Mouse (Mus musculus): ENCODE measurements around the gene Cfap221. TPM values are rescaled to one million over a fixed set of nuclear protein-coding genes. Genes with fewer than 3 reads are reported as not detected.

Cfap221 gene
- total RNA-seq, 2 experiments from 2014 or later = not detected

DNA sequence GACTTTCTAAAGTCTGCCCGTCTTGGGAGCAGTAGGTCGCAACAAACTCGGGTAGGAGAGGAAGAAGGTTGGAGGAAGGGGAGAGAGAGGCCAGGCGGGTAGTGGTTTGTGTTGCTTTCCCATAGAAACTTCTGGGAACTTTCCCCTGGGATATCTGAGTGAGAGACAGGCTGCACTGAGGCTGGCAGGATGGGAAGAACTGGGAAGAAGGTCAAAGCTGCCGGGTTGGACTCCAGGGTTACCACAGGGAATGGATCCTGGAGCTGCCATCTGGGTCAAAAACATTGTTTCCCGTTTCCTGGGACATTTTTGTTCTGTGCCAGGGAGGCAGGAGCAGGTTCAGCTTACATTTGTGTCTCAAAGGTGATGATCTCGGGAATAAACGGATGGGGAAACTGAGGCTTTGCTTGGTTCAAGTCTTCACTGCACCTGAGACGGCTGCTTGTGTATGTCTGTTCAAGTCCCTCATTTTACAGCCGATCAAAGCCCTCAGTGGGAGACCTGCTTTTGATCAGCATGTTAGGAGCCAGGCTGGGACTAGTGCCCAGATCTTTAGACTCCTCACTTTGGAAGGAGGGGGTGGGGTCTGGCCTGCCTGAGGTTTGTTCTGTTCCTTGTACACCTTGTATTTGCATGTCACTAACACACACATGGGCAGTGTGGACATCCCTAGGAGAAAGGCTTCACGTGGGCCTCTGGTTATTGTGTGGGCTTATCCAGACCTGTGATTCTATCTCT lies 11.0 kb upstream of the Cfap221 start:
- no peak for DNase-seq (ENCODE audit: low spot score in 2 of 2)

DNA sequence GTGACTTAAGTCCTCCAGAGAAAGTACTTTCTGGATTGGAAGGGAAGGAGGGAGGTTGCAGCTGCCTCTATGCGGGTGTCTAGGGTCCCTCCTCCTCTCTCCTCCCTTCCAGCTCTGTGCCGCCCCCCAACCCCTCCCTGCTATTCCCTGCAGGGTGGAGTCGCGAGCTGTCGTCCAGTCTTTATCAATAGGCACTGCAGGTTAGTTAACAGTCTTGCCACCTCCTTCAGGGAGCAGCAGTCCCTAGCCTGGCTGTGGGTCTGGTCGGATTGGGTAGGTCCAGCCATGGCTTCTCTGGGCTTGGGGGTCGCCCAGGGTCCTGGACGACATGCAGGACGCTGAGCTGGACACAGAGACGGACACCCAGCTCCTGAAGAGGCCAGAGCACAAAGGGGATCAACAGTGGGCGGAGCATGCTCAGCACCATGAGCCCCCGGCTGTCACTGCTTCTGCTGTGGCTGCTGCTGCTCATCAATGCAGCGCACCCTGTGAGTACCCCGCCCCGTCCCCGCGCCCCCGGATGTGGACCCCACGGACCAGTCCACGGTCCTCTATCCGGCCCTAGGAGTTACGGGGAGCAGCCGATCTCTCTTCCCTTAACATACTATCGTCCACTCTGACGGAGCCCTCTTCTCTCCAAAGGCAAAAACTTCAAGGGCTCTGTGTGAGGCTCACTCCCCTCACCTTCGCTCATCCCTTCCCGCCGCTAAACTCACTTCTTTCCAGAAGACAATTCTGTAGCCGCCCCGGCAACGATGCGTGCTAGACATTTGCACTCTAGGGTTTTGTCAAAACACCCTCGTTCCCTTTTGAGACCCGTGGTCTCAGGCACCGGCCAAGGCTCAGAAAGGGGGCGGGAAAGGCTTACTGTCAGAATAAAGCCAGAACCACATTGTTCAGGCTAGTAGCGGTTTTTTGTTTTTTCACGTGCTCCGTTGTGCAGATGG lies 10.1 kb upstream of the Cfap221 start, which contains the start of gene Sctr:
Gene Sctr, plus strand, starts transcription at position 51 of the 947 bp plus-strand sequence.
- DNase-seq (ENCODE audit: low spot score in 2 of 2) = no peak

- no peak for DNase-seq (ENCODE audit: low spot score in 2 of 2)
These were observed 610 bp upstream of the Cfap221 start for GRCm38 (mm10) chr1:119997644-119998043.

DNA sequence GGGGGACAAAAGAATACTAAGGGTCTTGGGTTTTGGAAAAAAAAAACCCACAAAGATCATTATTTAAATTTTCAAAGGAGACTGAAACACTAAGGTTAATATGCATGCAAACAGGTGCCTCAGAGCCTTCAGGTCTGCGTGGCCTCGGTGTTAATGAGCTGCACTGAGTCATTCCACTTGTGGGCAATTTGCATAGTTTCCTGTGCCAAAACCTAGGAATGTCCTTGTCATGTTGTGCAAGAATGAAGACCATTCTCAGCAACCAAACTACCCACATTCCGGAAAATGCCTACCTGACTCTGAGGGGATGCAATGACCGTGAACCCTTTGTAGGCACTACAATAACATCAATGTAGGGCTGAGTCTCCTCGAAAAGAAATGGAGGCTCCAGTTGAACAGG lies 10.5 kb downstream of the Cfap221 start:
- DNase-seq (ENCODE audit: low spot score in 2 of 2) = no peak

GRCm38 (mm10) chr1:119975141-119975540 lies 21.9 kb downstream of the Cfap221 start:
- no peak for DNase-seq (ENCODE audit: low spot score in 2 of 2)

GRCm38 (mm10) chr1:119973117-119973516 lies 23.9 kb downstream of the Cfap221 start:
- no peak for DNase-seq (ENCODE audit: low spot score in 2 of 2)

- DNase-seq (ENCODE audit: low spot score in 2 of 2) = no peak
These were observed 31.1 kb downstream of the Cfap221 start for GRCm38 (mm10) chr1:119965804-119966514.

- DNase-seq (ENCODE audit: low spot score in 2 of 2) = no peak
These were observed 37.1 kb downstream of the Cfap221 start for GRCm38 (mm10) chr1:119959920-119960319.

DNA sequence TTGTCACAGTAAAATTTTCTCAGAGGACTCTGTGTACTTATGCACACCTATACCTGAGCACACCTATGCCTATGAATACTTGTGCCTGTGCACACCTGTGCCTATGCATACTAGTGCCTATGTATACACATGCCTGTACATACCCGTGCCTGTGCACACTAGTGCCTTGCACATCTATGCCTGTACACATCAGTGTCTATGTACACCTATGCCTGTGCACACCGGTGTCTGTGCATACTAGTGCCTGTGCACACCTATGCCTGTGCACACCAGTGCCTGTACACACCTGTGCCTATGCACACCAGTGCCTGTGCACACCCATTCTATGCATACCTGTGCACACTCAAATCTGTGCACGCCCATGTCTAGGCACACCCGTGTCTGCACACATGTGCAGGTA lies 37.6 kb downstream of the Cfap221 start:
- no peak for DNase-seq (ENCODE audit: low spot score in 2 of 2)

- DNase-seq (ENCODE audit: low spot score in 2 of 2) = no peak
These were observed 39.3 kb downstream of the Cfap221 start for GRCm38 (mm10) chr1:119957716-119958222.

- DNase-seq (ENCODE audit: low spot score in 2 of 2) = no peak
These were observed 42.4 kb downstream of the Cfap221 start for GRCm38 (mm10) chr1:119954680-119955079.

DNA sequence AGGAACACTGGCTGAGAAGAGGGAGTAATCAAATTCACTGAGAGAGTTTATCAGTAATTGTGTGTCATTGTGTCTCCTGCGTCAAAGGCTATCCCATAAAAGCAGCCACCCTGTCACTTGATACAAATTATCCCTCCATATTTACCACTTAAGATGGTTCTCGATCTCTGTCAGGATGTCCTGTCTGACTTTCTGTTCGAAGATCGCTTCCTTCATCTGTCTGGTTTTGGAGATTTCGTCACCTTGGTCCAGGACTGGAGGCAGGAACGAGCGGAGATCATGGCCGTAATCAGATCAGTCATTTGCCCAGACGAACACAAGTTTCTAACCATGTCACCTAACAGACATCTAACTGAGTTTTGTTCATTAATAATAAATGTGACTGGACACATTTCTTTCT lies 43.6 kb downstream of the Cfap221 start:
- no peak for DNase-seq (ENCODE audit: low spot score in 2 of 2)

GRCm38 (mm10) chr1:119950086-119950485 lies 46.9 kb downstream of the Cfap221 start:
- DNase-seq (ENCODE audit: low spot score in 2 of 2) = no peak

GRCm38 (mm10) chr1:119936861-119937260 lies 60.2 kb downstream of the Cfap221 start:
- no peak for DNase-seq (ENCODE audit: low spot score in 2 of 2)

GRCm38 (mm10) chr1:119931421-119932150 lies 65.4 kb downstream of the Cfap221 start:
- no peak for DNase-seq (ENCODE audit: low spot score in 2 of 2)

DNA sequence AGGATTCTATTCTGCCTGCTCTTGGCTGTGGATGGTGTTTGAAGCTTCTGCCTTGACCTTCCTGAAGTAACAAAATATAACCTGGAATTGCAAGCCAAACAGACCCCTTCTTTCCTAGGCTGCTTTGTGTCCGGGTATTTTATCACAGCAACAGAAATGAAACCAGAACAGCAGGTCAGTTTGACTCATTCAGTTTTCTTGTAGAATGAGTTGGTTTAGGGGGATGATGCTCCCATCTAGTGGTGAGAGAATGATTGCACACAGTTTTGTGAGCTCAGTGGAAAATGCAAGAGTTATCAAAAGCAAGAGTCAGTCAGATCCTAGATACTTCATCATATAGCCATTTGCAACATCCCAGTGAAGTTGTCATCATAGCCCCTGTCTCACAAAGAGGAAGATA lies 67.3 kb downstream of the Cfap221 start:
- DNase-seq (ENCODE audit: low spot score in 2 of 2) = no peak

- DNase-seq (ENCODE audit: low spot score in 2 of 2) = peak in 1 of 2 experiments; percentile 33
These were observed 77.7 kb downstream of the Cfap221 start for GRCm38 (mm10) chr1:119919299-119919698.

GRCm38 (mm10) chr1:119916823-119917371 lies 80.1 kb downstream of the Cfap221 start:
- DNase-seq (ENCODE audit: low spot score in 2 of 2) = no peak

DNA sequence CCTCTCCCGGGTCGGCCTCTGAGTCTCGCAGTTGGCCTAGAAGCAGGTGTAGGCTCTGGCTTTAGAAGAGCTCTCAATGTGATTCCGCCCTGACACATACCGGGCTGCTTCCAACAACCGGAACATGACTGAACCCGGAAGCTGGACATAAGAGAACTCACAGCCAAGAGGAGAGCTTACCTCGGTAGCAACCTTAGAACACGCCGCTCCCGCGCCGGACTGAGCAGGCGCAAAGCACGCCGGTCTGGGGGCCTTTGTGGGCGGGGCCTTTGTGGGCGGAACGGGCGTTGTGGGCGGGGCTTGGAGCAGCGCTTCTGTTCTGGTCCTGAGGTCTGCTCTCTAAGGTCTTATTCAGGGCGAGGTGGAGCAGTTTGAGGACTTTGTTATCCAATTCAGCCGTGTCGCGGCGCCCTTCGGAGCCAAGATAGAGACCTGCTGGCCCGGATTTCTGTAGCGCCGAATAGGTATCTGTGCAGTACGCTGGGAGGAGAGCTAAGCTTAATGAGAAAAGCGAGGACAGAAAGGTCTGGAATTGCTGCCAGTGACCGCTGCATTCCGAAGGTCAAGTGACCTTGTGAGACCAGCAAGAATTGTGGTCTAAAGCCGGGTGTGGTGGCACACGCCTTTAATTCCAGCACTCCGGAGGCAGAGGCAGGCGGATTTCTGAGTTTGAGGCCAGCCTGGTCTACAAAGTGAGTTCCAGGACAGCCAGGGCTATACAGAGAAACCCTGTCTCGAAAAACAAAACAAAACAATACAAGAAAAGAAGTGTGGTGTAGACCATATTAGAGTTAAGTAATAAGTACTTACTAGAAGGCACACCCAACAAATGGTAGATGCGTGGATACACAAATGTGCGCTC lies 83.8 kb downstream of the Cfap221 start, which contains the start of gene Tmem177:
Gene Tmem177, minus strand, starts transcription at position 256 of the 862 bp plus-strand sequence.
- peak; percentile 98 to 99 for DNase-seq (ENCODE audit: low spot score in 2 of 2)

Measured in adrenal gland, adult 18-20 months (tissue).